Mouse (Mus musculus): ENCODE measurements at regions not wholly inside any gene's neighbourhood (a gene's known extent, or its start where the extent isn't known, plus 50 kb on each side); places are given as distances from the start of the nearest gene placed in this dataset.

GRCm38 (mm10) chr10:23542712-23543111 lies 192.1 kb upstream of the Eya4 start:
- TF ChIP-seq CTCF (IDR thresholded peaks at IDR 0.05; ENCODE audit: extremely low read depth, insufficient read length, insufficient replicate concordance, low read depth, low read length) = no peak
- TF ChIP-seq POLR2A (IDR thresholded peaks at IDR 0.05; ENCODE audit: low read depth, low read length) = no peak

Data from small intestine, adult 2 months (tissue).